Mouse (Mus musculus) MN1 (cell line): ENCODE measurements around the gene Nos3.
A peak's percentile ranks its signal among the peaks of the same experiment; 100 is the strongest.

Experiments
- DNase-seq: peaks from one replicate; pipeline ENCODE4 v3.0.0-alpha.2; 2016; ENCODE audit warnings: low spot score

Nos3 gene

DNA sequence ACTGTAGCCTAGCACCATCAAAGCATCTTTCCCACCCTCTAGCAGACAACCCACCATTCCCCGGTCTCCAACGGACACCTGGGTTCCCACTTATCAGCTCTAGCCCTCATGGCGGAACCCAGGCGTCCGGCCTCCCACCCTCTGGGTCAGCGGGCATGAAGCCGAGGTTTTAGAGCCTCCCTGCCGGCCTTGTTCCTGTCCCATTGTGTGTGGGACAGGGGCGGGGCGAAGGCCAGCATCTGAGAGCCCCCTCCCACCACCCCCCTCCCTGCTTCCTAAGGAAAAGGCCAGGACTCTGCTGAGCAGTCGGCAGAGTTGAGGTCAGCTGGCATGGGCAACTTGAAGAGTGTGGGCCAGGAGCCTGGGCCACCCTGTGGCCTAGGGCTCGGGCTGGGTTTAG lies at the start of gene Nos3:
Nos3 (plus strand) TSS at position 303 of the 400 bp plus-strand sequence.
- DNase-seq, result no peak

DNA sequence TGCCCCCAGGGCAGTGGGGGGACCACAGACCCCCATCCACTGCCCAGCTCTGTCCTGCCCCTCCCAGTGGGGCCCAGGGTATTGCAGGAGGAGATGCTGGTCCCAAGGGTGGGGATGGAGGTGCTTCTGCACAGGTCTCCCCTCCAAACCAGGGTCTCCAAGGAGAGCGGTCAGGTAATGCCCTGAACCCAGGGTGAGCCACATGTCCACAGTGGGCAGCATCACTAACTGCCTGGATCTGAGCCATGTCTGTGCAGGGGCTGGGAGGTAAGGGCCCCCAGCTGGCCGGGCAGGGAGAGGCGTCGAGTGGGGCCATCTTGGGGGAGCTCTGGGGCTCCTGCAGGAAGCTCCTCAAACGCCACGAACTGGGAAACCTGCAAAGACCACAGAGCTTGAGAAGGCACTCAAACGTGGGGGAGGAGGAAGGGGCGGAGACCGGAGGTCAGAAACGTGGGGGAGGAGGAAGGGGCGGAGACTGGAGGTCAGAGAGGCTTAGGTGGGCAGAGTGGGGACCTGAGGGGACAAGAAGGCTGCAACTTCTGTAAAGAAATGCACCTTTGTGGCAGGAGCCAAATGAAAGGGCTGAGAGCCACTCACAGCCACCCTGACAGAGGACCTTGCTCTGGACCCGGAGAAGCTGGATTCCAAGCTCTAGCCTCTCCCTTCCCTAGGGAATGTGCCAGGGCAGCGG lies 44.7 kb upstream of the Nos3 start:
- DNase-seq, result no peak

DNA sequence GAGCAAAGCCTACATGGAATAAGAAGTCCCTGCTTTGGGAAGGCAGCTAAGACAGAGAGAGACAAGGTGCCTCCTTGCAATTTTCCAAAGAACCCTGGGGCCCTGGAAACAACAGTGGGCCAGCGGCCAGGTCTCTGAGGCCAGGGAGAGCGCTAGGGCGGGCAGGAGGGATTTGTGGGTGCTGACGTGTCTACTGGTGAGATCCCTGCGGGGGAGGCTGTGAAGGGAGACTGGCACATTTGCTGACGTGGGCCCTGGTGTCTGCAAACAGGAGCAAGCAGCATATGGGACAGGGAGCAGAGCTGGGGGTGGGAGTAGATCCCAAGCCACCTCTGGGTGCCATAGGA lies 44.2 kb upstream of the Nos3 start:
- DNase-seq, result peak; percentile 73

DNA sequence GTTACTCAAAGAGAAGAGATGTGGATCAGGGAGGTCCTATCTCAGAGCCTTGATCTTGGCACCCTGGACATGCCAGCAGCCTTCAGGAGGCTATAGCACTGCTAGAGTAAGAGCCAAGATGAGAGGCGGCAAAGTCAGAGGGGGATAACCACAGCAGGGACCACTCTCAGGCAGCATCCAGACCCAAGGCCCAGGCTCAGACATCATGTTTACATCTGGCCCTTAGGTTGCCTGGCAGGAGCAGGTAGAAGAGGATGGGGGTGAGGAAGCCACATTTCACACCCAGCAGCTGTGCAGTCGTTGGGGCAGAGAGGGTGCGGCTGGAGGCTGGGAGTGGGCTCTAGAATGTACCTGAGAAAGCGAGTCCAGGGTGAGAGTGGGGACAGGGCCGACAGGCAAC lies 43.7 kb upstream of the Nos3 start:
- no peak for DNase-seq

DNA sequence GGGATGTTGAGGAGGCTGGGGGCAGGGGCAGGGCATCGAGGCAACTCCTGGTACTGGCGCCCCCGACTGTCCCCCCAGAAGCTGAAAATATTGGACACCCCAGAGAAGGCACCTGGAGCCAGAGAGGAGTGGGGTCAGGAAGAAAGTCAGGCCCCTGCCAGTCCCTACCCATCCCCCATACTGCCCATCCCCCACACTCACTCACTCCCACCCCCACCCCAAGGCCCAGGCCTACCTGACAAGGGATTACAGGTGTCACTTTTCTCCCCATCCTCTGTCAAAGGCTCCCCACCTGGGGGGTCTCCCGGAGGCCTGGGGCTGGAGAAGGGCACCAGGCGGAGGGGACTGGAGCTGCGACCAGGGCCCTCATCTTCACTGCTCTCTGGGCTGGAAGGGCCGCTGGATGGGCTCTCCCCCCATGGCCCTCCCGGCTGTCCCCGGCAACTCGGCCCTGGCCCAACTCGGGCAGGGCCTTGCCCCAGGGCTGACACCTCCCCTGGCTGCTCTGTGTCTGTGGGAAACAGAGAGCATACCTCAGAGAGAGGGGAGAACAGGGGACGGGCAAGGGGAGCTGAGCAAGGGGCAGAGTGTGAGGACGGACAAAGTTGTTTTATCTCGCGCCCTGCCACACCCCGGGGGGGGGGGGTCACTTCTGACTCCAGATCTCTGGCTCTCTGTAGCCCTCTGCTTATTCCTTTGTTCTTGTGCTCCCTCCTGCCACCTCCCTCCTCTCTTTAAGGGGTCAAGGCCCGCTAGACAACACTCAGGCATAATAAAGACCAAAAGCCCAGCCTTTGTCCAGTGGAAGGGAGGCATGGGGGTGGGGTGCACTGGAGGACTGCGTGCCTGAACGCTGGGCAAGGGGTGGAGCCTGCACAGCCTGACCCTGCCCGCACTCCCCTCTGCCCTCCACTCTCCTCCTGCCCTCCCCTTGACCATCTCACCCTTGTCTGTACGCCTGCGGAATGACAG lies 42.6 kb upstream of the Nos3 start:
- DNase-seq, result no peak

DNA sequence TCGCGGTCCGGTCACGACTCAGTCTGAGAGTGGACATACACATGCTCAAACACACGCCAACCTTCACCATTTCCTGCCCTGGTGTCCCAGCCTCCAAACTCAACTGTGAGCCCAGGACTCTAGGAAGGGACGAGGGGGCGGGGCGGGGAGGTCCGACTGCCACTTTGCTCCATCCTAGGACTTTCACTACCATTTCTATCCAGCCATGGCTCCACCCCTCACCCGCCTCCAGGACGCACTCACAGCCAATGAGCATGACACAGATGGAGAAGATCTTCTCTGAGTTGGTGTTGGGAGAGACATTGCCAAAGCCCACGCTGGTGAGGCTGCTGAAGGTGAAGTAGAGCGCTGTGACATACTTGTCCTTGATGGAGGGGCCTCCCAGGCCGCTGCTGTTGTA lies 39.4 kb upstream of the Nos3 start:
- no peak for DNase-seq

DNA sequence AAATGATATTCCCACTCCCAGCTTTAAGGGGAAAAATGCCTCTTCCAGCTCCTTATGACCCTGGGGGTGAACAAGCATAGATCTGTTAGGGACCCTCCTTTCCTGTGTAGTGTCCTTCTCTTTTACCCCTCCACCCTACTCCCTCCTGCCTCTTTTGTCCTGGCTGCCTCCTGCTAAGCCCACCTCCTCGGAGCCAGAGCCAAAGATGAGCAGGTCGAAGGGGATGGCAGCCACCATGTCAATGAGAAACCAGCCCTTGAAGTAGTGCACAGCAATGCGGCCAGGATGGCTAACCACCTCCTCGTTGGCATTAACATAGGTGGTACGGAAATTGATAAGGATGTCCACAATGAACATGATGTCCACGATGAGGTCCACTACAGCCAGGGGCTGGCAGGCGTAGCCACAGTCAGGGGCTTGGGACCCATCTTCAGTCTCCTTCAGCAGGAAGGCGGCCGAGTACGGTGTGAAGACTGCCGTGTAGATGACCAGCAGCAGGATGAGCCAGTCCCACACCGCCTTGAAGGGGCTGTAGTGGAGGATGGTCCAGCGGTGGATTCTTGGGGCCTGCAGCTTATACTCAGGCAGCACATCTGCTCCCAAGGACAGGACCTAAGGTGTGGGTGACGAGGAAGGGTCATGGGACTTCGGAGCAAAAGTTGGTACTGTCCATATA lies 38.3 kb upstream of the Nos3 start:
- DNase-seq, result no peak

DNA sequence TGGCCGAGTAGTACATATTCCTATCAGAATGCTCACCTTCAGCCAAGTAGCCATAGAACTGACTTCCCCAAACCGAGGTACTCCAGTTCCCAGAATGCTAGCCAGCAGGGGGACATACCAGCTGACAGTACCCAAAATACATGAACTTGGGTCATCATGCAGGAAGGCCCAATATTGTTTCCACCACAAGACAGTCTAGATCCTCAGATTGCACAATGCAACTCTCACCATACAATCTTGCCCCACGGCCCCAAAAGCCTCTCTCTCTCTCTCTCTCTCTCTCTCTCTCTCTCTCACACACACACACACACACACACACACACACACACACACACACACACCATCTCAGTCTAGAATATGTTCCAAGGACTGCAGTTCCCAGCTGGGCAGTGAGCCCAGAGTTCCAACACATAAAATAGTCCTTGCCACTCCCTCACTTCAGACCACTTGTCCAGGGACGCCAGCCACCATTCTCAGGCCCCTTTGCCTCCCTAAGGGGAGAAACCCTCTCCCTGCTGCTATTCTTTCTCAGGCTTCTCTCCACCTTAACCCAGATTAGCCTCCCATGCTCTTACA lies 37.7 kb upstream of the Nos3 start:
- no peak for DNase-seq

DNA sequence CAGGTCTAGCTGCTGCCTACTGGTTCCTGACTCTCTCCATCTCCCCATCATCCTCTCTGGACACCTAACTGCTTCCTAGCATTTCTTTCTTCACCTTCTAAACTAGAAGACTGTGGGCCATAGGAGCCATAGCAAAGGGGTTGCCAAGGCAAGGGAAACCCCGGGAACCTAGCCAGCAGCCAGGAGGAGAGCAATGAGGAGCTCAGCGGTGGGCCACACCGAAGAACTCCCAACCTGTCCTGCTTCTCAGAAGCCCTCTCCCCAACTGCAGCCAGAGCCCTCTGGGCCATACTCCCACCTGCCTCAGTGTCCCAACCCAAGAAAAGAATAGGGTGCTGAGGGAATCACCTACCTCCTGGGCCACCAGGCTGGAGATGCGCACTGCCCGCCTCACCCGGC lies 35.8 kb upstream of the Nos3 start:
- no peak for DNase-seq

DNA sequence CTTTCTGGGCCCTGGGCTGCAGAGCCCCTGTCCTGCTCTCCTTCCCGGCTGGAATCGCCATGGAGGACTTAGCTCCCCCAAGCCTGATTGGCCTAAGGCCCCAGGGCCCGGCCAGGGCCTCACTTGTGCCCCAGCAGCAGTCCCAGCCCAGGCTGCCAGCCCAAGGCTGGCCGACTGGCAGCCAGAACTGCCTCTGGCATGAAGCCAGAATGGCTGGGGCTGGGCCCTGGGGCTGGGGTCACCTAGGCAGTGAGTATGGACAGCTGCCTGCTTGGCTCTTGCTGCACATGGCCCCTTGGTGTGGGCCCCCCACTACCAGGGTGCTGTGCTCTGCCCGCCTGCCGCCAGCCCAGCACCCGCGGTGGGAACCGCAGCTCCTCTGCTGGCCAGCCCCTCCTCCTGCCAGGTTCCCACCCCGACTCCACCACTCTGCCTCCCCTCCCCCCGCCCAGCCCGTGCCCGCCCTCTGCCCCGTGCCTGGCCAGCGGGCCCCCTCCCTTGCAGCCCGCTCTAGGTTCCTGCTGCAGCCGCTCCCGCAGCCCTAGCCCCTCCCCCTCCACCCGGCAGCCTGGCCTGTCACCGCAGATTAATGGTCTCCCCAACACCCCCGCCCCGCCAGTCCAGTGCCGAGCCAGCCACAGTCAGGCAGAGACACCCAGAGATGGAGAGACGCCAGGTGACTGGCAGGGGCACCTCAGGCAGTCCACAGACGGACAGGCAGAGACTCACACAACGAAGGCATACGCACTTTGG lies 35.2 kb upstream of the Nos3 start:
- peak; percentile 87 for DNase-seq

DNA sequence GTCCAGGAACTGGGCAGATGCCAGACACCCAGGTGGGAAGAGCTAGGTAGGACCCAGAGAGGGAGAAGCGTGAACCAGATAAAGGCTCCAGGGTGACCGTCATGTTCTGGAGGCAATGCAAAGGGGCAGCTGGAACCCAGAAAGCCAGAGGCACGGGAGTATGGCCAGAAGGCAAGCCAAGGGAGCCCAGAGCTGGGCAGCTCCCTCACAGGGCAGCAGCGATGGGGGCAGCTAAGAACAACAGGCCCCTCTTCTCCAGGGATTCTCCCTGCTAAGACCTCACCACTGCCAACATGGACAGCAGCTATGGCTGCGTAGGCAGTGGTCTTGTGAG lies 34.7 kb upstream of the Nos3 start:
- no peak for DNase-seq

DNA sequence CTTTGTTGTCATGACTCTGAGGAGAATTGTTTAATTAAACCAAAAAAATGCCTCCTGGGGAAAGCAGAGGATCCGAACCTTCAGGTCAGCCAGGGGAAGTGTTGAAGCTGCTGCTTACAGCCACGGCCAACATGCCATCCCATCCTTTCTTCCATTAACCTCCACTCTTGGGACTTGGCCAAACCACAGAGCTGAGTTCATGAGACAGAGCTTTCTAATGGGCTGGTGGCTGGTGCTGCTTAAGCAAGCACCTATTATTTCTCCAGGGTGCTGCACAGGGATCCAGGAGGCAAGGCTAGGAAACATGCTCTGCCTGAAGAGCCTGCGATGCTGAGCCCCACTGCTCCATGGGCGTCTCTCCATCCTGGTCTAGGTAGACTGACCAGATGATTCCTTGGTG lies 32.2 kb upstream of the Nos3 start:
- peak; percentile 64 for DNase-seq

DNA sequence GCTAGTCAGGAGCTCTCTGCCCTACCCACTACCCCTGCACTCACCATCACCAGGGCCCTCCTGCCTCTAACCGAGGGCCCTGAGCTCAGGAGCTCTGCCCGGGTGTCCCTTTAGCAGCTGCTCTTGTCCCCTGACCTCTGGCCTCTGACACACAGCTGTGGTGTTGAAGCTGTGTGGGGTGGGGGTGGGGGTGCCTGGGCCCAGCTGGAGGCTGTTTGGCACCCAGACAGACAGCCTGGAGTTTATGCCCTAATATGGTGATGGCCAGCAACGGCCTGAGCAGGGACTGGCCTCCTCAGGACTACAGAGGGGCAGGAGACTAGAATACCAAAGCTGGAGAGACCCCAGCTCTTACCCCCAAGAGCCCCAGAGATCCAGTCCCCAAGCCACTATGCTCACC lies 29.9 kb upstream of the Nos3 start:
- DNase-seq, result no peak

DNA sequence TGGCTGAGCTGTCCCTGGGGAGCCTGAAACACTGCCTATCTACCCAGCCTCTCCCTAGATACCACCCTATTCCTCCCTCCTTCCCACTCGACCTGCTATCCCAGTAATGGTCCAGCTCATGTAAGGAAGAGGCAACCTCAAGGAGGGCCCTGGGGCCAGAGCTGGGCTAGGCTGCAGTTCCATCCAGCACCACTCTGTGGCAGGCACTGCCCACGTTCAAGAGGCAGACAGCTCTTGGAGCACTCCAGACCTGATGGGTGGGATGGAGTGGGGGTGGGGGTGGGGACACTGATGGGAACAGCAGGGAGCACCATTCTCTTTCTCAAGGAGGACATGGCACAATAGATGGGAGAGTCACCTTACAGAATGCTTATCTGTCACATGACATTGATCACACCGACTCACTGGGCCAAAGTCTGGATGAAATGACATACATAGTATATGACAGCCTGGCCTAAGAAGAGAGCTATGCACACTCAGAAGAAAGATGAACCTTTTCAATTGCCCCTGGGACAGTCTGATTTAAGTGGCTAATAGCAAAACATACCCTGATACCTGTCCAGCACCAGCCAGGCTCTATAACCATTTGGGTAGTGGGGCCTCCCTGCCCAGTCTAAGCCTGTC lies 28.6 kb upstream of the Nos3 start:
- peak; percentile 70 for DNase-seq

DNA sequence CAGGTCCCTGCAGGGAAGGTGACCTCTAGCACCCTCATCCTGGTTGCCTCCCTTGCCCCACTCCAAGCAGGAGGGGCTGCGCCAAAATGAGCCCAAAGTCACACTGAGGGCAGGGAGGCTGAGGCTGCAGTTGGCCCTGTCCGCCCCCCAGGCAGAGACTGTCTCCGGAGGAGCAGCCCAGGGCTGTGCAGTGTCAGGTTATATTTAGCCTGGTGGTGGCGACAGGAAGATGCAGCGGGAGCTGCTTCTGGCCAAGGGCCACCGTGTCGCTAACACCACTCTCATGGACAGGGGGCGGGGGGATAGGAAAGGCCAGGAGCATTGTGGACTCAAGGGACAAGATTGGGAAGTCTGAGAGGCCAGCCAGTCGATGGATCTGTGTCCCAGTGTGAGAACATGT lies 27.2 kb upstream of the Nos3 start:
- no peak for DNase-seq

DNA sequence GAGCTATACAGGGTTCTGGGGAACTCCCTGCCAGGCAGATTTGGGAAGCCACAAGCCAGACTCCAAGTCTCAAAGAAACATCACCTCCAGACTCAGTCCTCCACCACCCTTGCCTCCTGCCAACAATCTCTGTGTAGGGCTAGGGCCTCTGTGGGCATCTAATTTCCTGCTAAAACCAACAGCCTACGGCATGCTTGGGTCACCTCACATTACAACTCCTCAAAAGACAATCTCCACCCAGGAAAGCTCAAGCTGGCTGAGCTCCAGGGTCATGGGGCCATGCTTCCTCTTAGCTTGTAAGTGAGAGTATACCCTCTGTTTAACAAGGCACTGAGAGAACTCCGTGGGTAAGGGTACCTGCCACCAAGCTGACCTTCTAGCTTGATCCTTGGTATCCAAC lies 26.8 kb upstream of the Nos3 start:
- DNase-seq, result no peak

DNA sequence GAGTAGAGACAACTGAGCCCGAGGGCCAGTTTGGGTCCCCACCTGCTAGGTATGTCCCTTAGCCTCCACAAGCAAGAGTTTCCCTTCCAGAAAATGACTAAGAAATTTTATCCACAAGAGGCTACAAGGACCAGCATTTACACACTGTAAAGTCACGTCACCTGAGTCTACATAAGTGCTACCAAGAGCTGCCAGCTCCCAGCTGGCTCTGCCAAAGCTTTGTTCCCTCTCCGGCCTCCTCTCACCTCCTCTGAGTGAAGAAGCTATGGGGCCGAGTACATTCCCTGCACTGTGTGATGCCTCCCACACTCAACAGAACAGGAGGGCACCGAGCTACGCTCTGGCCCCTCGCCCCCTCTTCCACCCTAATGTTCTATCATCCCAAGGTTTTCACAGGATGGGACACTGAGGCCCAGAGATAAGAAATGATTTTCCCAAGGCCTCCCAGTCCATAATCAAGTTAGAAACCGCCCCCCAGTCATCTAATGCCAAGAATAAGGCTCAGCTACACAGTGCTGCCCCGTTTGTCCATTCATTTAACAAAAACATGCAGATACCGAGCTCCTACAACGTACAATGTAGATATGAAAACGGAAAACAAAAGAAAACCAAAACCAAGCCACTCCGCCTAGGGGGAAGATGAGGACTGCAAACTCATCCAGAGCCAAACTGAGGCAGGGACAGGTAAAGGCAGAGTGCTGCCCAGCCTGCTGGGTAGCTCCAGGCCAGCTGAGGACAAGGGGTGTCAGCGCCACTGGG lies 22.2 kb upstream of the Nos3 start:
- no peak for DNase-seq

DNA sequence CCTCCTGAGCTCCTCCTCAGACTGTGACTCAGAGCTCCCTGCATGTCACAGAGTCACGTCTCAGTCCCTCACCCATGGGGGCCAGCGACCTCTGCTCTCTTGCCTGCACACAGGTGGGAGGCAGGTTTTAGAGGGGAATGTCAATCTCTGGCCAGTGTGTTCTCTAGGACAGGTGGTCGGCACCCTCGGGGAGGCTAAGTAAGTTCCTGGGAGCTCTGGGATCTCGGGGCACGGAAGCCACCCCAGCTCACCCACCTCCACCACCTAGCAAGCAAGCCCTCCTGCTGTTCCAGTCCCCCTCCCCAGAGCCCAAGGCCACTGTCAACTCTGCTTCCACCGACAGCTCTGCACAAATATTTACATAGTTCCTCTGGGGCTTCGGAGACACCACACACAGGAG lies 21.6 kb upstream of the Nos3 start:
- DNase-seq, result no peak

DNA sequence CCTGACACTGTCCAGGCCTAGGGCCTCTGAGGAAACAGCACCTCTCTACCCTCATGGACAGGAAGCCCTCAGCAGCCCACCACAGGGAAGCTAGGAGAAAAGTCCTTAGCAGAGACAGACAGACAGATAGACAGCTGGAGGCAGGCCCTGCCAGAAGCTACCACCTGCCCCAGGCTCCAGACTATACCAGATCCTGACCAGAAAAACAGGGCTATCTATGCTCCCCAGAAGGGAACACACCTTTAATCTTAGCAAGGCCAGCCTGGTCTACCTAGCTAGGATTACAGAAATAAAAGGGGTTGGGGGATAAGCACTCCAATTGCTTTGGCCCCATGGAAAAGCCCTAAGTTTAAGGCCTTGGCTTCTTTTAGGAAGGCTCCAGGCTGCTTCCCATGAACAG lies 21.2 kb upstream of the Nos3 start:
- no peak for DNase-seq

DNA sequence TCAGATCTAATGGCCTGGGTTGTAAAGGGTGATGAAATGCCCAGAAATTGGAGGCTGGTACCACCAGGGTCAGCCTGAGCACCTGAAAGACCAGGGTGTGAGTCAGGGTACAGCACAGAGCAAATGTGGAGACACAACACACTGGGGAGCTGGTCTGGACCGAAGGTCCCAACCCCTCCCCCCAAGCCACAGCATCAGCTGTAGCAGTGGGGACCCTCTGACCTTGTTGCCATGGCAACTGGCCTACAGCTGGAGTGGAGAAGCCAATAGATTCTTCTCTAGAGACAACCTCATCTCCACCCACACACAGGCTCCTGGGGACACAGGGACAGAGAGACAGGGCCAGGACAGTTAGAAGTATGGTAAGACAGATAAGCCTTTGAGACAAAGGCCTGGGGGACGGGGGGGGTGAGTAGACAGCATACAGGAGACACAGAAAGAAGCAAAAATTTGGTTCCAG lies 20.6 kb upstream of the Nos3 start:
- peak; percentile 78 for DNase-seq
